Mouse (Mus musculus): ENCODE measurements around the gene Slc28a1. TPM values are rescaled to one million over a fixed set of nuclear protein-coding genes. Genes with fewer than 3 reads are reported as not detected.

The Slc28a1 gene
- polyA plus RNA-seq, 1 experiment: not detected

GRCm38 (mm10) chr7:81167124-81167523 lies 52.5 kb downstream of the Slc28a1 start:
- H3K4me3 ChIP-seq (ENCODE audit: insufficient read depth, low read depth, low read length): no peak overlapping the region
- no peaks in the 10 kb centered on the region for H3K4me1 ChIP-seq (ENCODE audit: control insufficient read depth, insufficient read depth, low read length)
- no peak for TF ChIP-seq POLR2A (IDR thresholded peaks at IDR 0.05; ENCODE audit: insufficient read depth, low read depth, low read length)
- TF ChIP-seq CTCF (IDR thresholded peaks at IDR 0.05; ENCODE audit: insufficient read depth, low read depth, low read length): no peak
- WGBS: 17% methylated on average over 3 of the region's 3 CpGs
- H3K27ac ChIP-seq (ENCODE audit: insufficient read depth, low read depth, low read length): no peak overlapping the region

- H3K27ac ChIP-seq (ENCODE audit: insufficient read depth, low read depth, low read length): no peak overlapping the region
- no peaks in the 10 kb centered on the region for H3K4me1 ChIP-seq (ENCODE audit: control insufficient read depth, insufficient read depth, low read length)
- WGBS: 72% methylated on average over 7 of the region's 7 CpGs
- no peak overlapping the region for H3K4me3 ChIP-seq (ENCODE audit: insufficient read depth, low read depth, low read length)
- TF ChIP-seq POLR2A (IDR thresholded peaks at IDR 0.05; ENCODE audit: insufficient read depth, low read depth, low read length) (no peak), CTCF (IDR thresholded peaks at IDR 0.05; ENCODE audit: insufficient read depth, low read depth, low read length) (no peak)
Measured at GRCm38 (mm10) chr7:81169351-81169750, 54.8 kb downstream of the Slc28a1 start.

- TF ChIP-seq CTCF (IDR thresholded peaks at IDR 0.05; ENCODE audit: insufficient read depth, low read depth, low read length) (no peak), POLR2A (IDR thresholded peaks at IDR 0.05; ENCODE audit: insufficient read depth, low read depth, low read length) (no peak)
- no peak overlapping the region for H3K4me3 ChIP-seq (ENCODE audit: insufficient read depth, low read depth, low read length)
- 94% methylated on average over 2 of the region's 2 CpGs for WGBS
- H3K4me1 ChIP-seq (ENCODE audit: control insufficient read depth, insufficient read depth, low read length): 0 out of 2 replicates have a peak, but pooled peaks cover 2% of the 10 kb centered on the region
- H3K27ac ChIP-seq (ENCODE audit: insufficient read depth, low read depth, low read length): no peak overlapping the region
Measured at GRCm38 (mm10) chr7:81173931-81174330, 59.3 kb downstream of the Slc28a1 start.

- Histone ChIP-seq H3K27ac (ENCODE audit: insufficient read depth, low read depth, low read length) (no peak overlapping the region), H3K4me3 (ENCODE audit: insufficient read depth, low read depth, low read length) (no peak overlapping the region), H3K4me1 (ENCODE audit: control insufficient read depth, insufficient read depth, low read length) (0 out of 2 replicates have a peak, but pooled peaks cover 2% of the 10 kb centered on the region)
- WGBS: 89% methylated on average over 5 of the region's 5 CpGs
- TF ChIP-seq POLR2A (IDR thresholded peaks at IDR 0.05; ENCODE audit: insufficient read depth, low read depth, low read length) (no peak), CTCF (IDR thresholded peaks at IDR 0.05; ENCODE audit: insufficient read depth, low read depth, low read length) (no peak)
Measured at GRCm38 (mm10) chr7:81174654-81175053, 60.1 kb downstream of the Slc28a1 start.

- H3K27ac ChIP-seq (ENCODE audit: insufficient read depth, low read depth, low read length): no peak overlapping the region
- no peak for TF ChIP-seq CTCF (IDR thresholded peaks at IDR 0.05; ENCODE audit: insufficient read depth, low read depth, low read length)
- no peak for TF ChIP-seq POLR2A (IDR thresholded peaks at IDR 0.05; ENCODE audit: insufficient read depth, low read depth, low read length)
- no peak overlapping the region for H3K4me3 ChIP-seq (ENCODE audit: insufficient read depth, low read depth, low read length)
- WGBS: 72% methylated on average over 5 of the region's 5 CpGs
- H3K4me1 ChIP-seq (ENCODE audit: control insufficient read depth, insufficient read depth, low read length): 0 out of 2 replicates have a peak, but pooled peaks cover 2% of the 10 kb centered on the region
Measured at GRCm38 (mm10) chr7:81176187-81176769, 61.7 kb downstream of the Slc28a1 start.

- TF ChIP-seq POLR2A (IDR thresholded peaks at IDR 0.05; ENCODE audit: insufficient read depth, low read depth, low read length) (no peak), CTCF (IDR thresholded peaks at IDR 0.05; ENCODE audit: insufficient read depth, low read depth, low read length) (no peak)
- 68% methylated on average over 5 of the region's 5 CpGs for WGBS
- no peak overlapping the region for H3K27ac ChIP-seq (ENCODE audit: insufficient read depth, low read depth, low read length)
- H3K4me3 ChIP-seq (ENCODE audit: insufficient read depth, low read depth, low read length): no peak overlapping the region
- H3K4me1 ChIP-seq (ENCODE audit: control insufficient read depth, insufficient read depth, low read length): 0 out of 2 replicates have a peak, but pooled peaks cover 2% of the 10 kb centered on the region
Measured at GRCm38 (mm10) chr7:81179494-81179893, 64.9 kb downstream of the Slc28a1 start.

- Histone ChIP-seq H3K4me1 (ENCODE audit: control insufficient read depth, insufficient read depth, low read length) (no peaks in the 10 kb centered on the region), H3K4me3 (ENCODE audit: insufficient read depth, low read depth, low read length) (no peak overlapping the region), H3K27ac (ENCODE audit: insufficient read depth, low read depth, low read length) (no peak overlapping the region)
- TF ChIP-seq POLR2A (IDR thresholded peaks at IDR 0.05; ENCODE audit: insufficient read depth, low read depth, low read length) (no peak), CTCF (IDR thresholded peaks at IDR 0.05; ENCODE audit: insufficient read depth, low read depth, low read length) (no peak)
- WGBS: 80% methylated on average over 10 of the region's 10 CpGs
Measured at GRCm38 (mm10) chr7:81182492-81183175, 68.0 kb downstream of the Slc28a1 start.

GRCm38 (mm10) chr7:81183181-81183580 lies 68.6 kb downstream of the Slc28a1 start:
- TF ChIP-seq CTCF (IDR thresholded peaks at IDR 0.05; ENCODE audit: insufficient read depth, low read depth, low read length): no peak
- no peak for TF ChIP-seq POLR2A (IDR thresholded peaks at IDR 0.05; ENCODE audit: insufficient read depth, low read depth, low read length)
- Histone ChIP-seq H3K4me3 (ENCODE audit: insufficient read depth, low read depth, low read length) (no peak overlapping the region), H3K4me1 (ENCODE audit: control insufficient read depth, insufficient read depth, low read length) (no peaks in the 10 kb centered on the region), H3K27ac (ENCODE audit: insufficient read depth, low read depth, low read length) (no peak overlapping the region)

GRCm38 (mm10) chr7:81184136-81184535 lies 69.5 kb downstream of the Slc28a1 start:
- no peak for TF ChIP-seq POLR2A (IDR thresholded peaks at IDR 0.05; ENCODE audit: insufficient read depth, low read depth, low read length)
- no peak for TF ChIP-seq CTCF (IDR thresholded peaks at IDR 0.05; ENCODE audit: insufficient read depth, low read depth, low read length)
- no peak overlapping the region for H3K4me3 ChIP-seq (ENCODE audit: insufficient read depth, low read depth, low read length)
- H3K27ac ChIP-seq (ENCODE audit: insufficient read depth, low read depth, low read length): no peak overlapping the region
- 90% methylated on average over 2 of the region's 2 CpGs for WGBS
- no peaks in the 10 kb centered on the region for H3K4me1 ChIP-seq (ENCODE audit: control insufficient read depth, insufficient read depth, low read length)
